Comparison of ENCODE assay signal across 17 mouse cellular contexts in the genomic region with DNA sequence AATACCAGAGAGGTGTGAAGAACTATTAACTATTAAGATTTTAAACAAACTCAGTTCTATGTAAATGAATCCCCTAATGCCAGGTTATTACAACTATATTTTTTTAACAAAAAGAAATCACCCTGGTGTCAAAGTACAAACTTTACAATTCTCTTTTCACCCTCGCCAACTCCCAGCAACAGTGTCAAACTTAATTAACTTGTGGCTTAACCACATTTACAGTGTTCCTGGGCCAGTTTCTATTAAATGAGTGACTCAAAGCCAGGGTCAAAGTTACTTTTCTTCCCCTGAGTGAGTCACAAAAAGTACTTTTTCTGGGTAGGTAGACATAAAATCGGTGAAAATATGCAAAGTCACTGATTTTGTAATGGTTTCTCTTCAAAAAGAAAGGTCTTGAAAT.
DNase-seq lines count a peak whose midpoint lies in the region.
"Had no signal": no experiment of that assay in that cellular context is flagged by ENCODE, and none has a peak within 500 bp of the region (broad histone marks: within the 10 kb centered on the region; RNA-seq: fewer than 3 reads in every experiment).

No protein-coding gene starts in this region.

- peak; percentile 17 to 21 for DNase-seq in kidney, adult 8-10 months
- DNase-seq in kidney, postnatal 25 days = no peak
- peak; percentile 4 to 34 for DNase-seq in kidney, postnatal 36 days
- no peak for DNase-seq in kidney, postnatal 14 days
- DNase-seq in Muller cell, postnatal 12 days (ENCODE audit: inconsistent ontology term) = peak; percentile 64
- peak; percentile 33 for DNase-seq in fibroblast of lung, adult 2 months (ENCODE audit: low read depth)
- DNase-seq in adrenal gland, adult 2 months = no peak
- DNase-seq in left cerebral cortex, adult 18-20 months (ENCODE audit: low spot score in 2 of 2) = no peak
- DNase-seq: adrenal gland, postnatal 10 days; adrenal gland, postnatal 25 days; B cell, adult 2 months; cerebellum, adult 11 months; cerebellum, adult 18-20 months; cerebellum, adult 8-10 months; cerebellum, adult 9-11 months; cerebellum, postnatal 36 days; forebrain, postnatal 0 days had no signal

Comparison
In these comparisons a context has a peak if more than half of its experiments do, and no peak if none do; other contexts are left out.
1. DNase-seq: peak in kidney, adult 8-10 months (2 of 2), kidney, postnatal 36 days (2 of 2), Muller cell, postnatal 12 days (single experiment) and fibroblast of lung, adult 2 months (single experiment); none in kidney, postnatal 25 days (0 of 2), kidney, postnatal 14 days (single experiment), adrenal gland, adult 2 months (single experiment) and left cerebral cortex, adult 18-20 months (0 of 2).